Mouse (Mus musculus): ENCODE measurements around the gene Prpf18. TPM values are rescaled to one million over a fixed set of nuclear protein-coding genes. Genes with fewer than 3 reads are reported as not detected.
A peak's percentile ranks its signal among the peaks of the same experiment; 100 is the strongest.
"Not testable (repeated sequence)": the region's sequence is repeated elsewhere in the genome, so short reads cannot be mapped to it uniquely, and the experiment has no call there.

Prpf18 gene
- total RNA-seq, 2 experiments from 2014 or later, result 29.5 to 35.2 TPM

DNA sequence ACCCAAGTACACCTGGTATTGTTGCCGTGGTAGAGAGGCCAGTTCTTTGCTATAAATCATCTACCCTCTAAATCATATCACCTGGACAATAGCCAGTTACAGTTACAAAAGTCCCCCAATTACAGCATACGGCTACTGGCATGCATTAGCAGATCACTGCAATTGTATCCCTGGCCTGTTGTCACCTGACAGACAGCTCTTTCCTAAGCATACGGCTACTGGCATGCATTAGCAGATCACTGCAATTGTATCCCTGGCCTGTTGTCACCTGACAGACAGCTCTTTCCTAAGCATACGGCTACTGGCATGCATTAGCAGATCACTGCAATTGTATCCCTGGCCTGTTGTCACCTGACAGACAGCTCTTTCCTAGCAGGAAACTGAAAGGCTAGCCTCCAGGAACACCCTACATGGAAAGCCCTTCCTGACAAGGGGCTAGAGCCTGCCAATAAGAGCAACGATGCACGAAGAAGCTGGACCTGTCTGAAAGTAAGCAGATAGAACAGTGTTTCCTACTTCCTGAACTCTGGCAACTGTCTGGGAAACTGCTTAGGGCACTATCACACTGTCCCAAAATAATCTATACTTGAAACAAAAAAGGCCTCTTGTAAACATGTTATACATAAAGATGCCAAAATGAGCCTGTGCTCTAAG is 37.5 kb downstream of the Prpf18 start:
- DNase-seq, result not testable (repeated sequence)

DNA sequence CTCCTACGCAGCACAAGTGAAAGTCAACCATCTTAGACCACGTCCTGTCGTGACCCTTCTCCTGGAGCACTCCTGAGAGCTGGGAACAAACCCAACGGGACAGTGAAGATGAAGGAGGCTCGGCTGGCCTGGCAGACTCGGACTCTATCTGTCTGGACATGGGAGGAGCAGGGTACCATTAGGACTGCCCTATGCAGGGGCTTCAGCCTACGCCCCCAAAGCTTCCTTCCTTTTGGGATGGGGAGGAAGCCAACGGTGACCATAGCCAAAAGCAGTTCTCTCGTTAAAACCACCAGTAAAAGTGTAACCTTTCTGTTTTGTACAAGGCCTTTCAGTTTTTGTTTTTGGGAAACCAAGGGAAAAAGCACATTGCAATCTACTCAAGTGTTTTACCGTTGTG is 40.2 kb downstream of the Prpf18 start:
- DNase-seq, result no peak

DNA sequence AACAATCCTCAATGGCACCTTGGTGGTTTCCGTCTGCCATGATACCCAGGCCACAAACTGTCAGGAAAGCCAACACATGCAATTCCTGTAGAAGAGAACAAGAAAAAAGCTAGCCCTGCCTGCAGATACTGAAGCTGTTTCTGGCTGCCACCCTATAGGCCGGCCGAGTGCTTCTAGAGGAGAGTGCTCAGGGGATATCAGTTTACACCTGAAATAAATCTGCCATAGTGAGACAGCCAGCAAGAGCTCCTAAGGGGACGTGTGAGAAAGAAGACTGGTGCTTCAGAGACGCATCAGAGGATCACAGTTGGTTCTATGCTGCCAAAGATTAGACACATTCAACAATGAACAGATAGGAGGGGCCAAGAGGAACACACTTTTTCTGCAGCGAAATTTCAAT is 40.6 kb downstream of the Prpf18 start:
- no peak for DNase-seq

GRCm38 (mm10) chr2:4609433-4609832 is 42.5 kb downstream of the Prpf18 start:
- no peak for DNase-seq

- no peak for DNase-seq
Observed at GRCm38 (mm10) chr2:4608253-4608652, 43.7 kb downstream of the Prpf18 start.

DNA sequence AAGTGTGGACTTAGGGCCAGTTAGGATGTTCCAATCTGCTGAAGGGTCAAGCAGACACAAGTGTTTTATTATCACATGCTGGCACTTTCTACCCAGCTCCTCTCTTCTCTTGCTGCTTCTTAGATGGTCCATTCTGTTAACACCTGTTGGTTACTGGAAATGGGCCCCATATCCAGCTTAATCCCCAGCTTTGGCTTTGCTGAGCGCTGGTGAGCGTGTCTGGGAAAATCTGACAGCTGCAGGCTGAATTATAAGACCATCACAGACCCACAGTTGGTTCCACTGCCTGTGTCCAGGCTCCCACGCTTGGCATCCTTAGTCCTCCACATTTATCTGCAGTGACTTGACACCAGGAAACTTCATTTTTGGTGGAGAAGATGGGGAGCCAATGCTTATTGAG is 45.4 kb downstream of the Prpf18 start:
- no peak for DNase-seq

DNA sequence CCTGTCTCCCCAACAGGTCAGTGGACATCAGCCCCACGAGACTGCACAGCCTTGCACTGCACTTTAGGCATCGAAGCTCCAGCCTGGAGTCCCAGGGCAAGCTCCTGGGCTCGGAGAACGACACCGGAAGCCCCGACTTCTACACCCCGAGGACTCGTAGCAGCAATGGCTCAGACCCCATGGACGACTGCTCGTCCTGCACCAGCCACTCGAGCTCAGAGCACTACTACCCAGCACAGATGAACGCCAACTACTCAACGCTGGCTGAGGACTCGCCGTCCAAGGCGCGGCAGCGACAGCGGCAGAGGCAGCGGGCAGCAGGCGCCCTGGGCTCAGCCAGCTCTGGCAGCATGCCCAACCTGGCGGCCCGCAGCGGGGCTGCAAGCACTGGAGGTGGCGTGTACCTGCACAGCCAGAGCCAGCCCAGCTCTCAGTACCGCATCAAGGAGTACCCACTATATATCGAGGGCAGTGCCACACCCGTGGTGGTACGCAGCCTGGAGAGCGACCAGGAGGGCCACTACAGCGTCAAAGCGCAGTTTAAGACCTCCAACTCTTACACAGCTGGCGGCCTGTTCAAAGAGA is 48.5 kb downstream of the Prpf18 start:
- DNase-seq, result peak; percentile 58

DNA sequence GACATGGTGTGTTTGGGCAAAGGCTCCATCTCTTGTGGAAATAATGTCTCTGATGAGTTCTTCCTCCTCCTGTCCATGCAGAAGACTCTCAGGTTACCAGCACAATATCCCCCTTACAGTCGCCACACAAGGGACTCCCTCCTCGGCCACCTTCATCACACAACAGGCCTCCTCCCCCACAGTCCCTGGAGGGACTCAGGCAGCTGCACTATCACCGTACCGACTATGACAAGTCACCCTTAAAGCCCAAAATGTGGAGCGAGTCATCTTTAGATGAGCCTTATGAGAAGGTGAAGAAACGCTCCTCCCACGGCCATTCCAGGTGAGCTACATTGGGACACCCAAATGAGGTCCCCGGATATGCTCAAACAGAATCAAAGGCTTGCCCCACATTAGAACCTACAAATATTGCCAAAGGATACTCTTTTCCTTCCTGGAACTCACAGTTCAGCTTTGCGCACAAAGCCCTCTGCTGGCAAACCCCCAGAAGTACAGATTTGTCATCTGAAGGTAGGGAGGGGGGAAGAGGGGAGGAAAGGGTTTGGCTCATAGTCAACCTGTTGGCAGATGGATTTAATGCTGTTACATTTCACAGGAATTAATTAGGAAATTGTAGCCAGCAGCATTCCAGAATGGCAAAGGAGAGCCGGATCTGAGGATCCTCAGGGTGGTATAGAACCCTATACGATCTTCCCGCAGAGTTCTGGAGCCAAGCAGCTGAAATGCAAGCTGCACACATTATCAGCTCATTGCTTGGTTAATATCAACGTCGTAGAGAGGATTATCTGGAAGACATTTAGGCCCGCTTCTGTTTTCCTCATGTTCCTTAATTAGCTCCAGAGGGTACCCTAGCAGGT is 50.7 kb downstream of the Prpf18 start:
- peak; percentile 84 for DNase-seq

DNA sequence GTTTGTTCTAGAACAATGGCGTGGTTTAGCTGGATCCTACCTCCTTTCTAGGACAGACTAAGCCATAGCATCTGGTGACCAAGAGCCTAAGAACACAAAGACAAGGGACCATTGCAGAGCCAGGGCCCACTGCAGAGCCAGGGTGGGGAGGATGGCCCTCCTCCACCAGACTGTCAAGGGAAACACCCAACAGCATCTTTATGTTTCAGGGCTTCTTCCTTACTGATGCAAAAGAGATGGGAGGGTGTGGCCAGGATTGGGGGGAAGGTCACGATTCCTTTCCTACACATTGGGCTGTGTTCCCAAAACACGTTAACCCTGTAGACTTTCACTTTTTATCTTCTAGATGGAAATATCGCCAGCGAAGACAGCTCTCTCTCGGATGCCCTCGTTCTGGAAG is 54.9 kb downstream of the Prpf18 start:
- no peak for DNase-seq

GRCm38 (mm10) chr2:4593878-4594387 is 58.0 kb downstream of the Prpf18 start:
- no peak for DNase-seq

- DNase-seq, result peak; percentile 83
Observed at GRCm38 (mm10) chr2:4593433-4593832, 58.5 kb downstream of the Prpf18 start.

DNA sequence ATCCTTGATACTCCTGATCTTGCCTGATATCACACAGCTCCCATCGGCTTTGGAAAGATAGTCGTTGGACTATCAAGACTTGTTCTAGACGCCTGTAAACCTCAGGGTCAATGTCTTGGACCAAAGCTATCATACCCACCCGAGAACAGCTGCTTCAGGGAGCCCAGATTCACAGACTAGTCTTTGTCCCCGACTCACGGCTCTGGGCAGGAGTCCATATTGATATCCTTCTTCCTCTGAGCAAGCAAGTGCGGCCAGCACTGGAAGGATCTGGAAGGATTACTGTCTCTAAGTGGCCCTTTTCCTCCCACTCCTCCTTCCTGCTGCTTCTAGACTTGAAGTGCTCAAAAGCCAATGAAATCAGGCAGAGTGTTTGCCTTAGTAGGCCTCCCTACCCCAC is 59.2 kb downstream of the Prpf18 start:
- DNase-seq, result peak; percentile 60

- DNase-seq, result no peak
Observed at GRCm38 (mm10) chr2:4591647-4592046, 60.3 kb downstream of the Prpf18 start.

GRCm38 (mm10) chr2:4587685-4588409 is 64.1 kb downstream of the Prpf18 start:
- no peak for DNase-seq

DNA sequence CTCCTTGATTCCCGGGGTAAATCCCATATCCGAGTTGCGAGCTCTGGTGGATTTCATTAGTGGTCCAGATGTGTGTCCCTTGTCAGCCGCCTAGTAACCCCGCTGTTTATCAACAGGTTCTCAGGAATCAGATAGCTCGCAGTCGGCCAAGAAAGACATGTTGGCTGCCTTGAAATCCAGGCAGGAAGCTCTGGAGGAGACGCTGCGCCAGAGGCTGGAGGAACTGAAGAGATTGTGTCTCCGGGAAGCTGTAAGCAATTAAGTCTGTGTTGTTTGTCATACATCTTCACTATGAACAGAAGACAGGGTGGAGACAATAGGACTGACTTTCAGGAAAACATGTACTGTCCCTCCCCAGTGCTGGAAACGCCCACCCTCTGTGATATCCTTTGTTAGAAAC is 65.7 kb downstream of the Prpf18 start:
- DNase-seq, result peak; percentile 49

DNA sequence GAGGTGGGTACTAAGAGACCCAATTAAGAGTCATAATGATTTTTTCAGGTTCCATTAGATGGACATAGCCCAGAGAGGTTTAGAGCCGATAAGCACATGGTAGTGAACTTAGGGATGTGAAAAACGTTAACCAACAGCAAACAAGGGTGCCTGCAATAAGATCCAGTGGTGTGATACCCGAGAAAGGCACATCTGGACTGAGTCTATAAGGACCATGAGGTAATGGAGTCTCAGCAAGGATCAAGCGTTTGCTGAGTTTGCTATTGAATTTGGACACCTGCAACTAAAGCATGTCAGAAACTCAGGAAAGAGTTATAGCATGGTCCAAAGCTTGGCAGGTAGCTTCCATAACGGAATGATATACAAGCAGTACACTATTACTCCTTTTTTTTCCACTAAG is 67.7 kb downstream of the Prpf18 start:
- no peak for DNase-seq

DNA sequence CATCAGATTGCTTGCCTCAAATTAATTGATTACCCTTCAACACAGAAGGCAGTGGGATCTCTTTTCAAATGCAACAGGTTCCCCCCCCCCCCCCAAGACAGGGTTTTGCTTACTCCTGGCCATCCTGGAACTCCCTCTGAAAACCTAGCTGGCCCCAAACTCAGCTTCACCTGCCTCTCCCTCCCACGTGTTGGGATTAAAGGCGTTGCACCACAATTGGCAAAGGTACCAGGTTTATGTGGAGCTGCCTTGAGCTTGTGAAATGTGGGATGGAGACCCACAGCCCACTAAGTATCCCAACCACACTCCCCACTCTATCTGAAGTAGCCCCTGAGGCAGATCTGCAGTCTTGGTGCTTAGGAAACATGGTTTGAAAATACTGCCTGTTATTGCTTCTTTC is 69.0 kb downstream of the Prpf18 start:
- no peak for DNase-seq

- no peak for DNase-seq
Observed at GRCm38 (mm10) chr2:4580666-4581065, 71.2 kb downstream of the Prpf18 start.

- peak; percentile 33 for DNase-seq
Observed at GRCm38 (mm10) chr2:4579357-4580068, 72.4 kb downstream of the Prpf18 start.

- DNase-seq, result no peak
Observed at GRCm38 (mm10) chr2:4578291-4578690, 73.6 kb downstream of the Prpf18 start.

DNA sequence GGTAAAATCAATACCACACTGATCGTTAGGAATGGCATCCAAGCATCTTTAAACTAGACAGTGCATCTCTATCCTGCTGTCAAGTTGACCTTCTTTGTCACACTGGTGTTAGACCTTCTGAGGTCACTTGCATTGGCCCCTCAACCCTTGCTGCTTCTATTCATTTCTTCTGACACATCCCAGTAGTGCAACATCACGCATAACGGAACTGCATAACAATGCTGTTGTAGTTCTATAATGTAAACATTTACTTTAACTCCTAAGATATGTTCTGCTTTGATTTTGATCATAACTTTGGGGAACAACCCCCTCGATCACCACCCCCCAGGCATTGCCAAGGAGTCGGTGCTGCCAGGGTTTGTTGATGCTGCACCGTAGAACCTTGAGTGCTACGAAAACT is 75.9 kb downstream of the Prpf18 start:
- DNase-seq, result no peak

DNA sequence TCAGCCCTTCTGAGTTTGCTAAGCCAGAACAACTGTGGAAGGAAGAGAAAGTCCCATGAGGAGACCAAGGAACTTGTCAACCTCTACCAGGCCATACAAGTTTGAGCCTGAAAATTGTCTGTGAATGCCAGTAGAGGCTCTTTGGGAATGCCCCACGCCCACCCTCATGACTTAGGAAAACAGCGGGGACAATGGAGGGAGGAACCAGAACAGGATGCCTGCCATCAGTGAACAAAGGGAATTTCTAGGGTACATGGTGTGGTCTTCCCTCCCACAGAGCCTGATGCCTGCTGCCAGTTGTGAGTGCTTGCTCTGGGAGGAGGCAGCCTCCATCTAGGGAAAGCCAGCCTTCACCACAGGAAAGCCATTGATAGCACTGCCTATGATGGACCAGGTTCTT is 76.8 kb downstream of the Prpf18 start:
- DNase-seq, result no peak
